Mouse (Mus musculus) embryo, embryonic 11.5 days (tissue): Measurements from ENCODE around the gene Bsx.

ENCODE experiments used
- DNase-seq: peaks from one replicate; pipeline ENCODE4 v3.0.0-alpha.2; 2012; ENCODE audit warnings: low read depth, low spot score

Gene Bsx

GRCm38 (mm10) chr9:40873556-40874470, at the start of gene Bsx:
Gene Bsx (plus strand): TSS chr9:40874127.
- peak; percentile 72 for DNase-seq

DNA sequence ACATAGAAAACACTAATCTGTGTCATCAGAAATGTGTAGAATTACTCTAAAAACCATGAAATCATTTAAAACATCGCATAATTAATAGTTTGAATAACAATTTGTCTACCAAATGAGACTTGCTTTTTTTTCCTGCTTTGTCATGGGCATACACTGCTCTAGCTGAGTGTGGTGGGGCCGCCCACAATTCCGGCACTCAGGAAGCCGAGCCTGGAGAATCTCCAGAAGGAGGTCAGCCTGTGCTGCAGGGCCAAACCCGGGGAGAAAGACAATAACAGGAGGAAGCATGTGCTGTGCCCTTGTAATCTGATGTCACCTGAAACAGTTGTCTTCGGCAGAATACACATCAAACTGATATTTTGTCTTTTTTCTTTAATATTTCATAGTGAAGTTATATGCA, 48.3 kb upstream of the Bsx start:
- no peak for DNase-seq

- no peak for DNase-seq
Measured at GRCm38 (mm10) chr9:40827366-40827765, 46.6 kb upstream of the Bsx start.

DNA sequence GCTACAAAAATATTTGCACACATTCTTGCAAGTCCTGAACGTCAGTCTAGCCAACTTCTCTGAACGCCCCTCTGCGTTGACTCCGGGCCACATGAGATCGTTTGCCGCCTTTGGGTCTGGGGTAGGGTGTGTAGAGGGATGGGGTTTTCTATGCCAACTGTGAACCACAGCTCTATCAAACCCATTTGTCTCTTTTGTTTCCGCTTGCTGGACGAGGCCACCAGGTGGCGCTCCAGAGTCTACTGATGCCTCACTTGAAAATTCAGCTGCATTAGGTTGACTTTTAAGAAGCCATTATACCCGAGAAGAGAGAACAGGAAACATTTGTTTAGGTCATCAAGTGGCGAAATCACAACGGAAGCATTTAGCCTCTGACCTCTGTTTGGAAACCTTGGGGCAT, 39.4 kb upstream of the Bsx start:
- peak; percentile 71 for DNase-seq

DNA sequence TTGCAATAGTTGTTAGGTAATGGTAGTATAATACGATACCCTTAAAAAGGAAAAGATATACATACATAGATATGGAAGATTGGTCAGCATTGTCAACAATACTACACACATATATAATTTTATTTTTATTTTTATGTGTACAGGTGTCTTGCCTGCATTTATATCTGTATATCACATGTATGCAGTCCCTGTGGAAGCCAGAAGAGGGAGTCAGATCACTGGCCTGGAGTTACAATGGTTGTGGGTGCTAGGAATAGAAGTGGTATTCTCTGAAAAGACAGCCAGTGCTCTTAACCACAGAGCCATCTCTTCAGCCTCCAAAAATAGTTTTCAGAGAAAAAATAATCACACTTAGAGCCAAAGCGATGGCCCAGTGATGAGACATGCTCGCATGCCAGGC, 37.2 kb upstream of the Bsx start:
- no peak for DNase-seq

DNA sequence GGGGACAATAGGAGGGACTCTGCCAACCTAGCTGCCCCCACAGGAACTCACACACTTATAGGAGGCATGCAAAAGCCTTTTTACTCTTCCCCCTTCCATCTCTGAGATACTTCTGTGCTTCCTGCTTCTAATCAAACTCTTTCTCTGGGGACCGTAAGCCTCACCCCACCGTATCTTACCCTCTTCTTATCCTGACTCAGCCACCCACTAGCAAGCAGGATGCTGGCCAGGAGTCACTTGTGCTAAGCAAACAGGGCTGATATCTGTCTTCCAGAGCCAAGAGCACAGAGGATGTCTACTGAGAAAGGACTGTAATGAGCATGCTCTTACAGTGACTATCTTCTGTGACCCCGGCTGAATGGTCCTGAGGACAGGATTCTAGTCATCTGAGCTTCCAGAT, 34.3 kb upstream of the Bsx start:
- DNase-seq, result no peak

GRCm38 (mm10) chr9:40851515-40851914, 22.4 kb upstream of the Bsx start:
- no peak for DNase-seq

- DNase-seq, result no peak
Measured at GRCm38 (mm10) chr9:40858461-40859160, 15.3 kb upstream of the Bsx start.

DNA sequence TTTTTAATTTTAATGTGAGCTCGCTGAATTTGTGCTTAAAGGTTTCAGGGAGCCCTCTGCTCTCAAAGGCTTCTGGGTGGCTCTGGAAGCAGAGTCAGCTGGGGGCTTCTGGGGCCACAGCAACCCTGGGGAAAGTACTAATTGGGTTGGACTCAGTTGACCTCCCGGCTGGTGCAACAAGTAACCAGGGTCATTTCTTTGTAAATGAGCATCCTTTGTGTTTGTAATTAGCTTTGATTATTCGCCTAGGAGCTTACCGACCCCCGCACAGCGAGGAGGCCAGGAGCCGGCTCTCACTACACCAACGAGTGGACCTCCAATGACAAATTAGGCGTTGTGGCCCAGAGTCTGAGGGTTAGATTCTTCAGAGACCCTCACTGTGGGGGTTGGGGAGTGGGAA, 14.7 kb upstream of the Bsx start:
- no peak for DNase-seq

DNA sequence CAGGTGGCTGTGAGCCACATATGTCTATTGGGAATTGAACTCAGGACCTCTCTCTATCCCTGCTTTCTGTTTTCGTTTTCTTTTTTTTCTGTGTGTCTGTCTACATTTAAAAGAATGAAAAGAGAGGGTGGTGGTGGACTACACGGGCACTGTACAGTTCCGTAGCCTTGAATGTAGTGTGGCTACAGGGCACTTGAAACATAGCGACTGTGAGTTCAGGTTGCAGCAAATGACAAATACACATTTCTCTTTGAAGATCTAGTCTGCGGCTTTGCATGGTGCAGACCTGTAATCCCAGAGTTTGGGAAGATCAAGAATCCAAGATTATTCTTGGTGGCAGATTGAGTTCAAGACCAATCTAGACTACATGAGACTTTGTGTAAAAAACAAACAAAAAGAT, 3.6 kb upstream of the Bsx start:
- no peak for DNase-seq

DNA sequence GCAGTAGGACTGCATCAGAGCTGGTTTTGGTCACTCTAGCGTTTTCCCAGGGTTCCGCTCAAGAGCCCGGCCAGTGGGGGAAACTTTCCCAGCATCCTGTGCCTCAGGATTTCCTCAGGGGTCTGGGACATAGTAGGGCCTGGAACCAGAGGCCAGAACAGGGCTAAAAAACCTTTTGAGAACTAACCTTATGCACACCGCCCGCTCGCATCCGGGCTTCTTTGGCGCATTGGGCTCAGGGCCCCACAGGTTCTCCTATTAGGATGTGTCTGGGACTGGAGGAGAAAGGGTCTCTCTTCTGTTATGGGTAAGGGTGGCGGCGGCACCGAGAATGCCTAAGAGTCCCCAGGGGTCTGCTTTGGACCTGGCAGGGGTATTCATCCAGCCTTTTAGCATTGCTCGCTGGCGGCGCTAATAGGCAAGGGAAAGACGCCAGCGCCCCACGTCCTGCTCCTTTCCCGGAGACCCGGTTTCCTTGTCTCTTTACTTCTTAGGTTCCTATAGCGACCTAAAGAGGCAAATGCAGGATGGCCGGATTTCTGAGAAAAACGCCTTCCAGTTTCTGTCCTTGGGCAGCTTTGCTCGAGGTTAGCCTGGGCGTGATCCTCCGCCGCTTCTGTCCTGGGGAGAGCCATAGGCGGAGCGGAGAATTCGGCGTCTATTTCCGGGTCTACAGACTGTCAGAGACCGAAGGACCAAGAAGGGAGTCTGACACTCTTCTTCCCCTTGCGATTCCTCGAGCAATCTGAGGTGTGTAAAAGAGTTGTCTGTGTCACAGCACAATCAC, 2.4 kb upstream of the Bsx start:
- no peak for DNase-seq

DNA sequence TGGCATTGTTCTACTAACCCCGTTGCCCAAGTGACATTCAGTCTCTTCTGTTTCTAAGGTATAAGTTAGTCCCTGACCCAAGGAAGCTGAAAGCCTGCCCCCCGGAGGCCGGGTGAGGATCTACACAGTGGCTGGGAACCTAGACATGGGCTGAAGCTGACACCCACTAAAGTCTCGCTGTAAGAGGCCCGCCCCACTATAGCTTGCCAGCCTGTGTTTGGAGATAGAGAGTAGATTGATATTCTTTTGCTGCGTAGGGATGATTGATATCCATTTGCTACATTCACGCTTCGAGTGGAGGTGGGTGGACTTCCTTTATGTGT, 1.8 kb upstream of the Bsx start:
- DNase-seq, result no peak

GRCm38 (mm10) chr9:40874961-40875360, 1.0 kb downstream of the Bsx start:
- no peak for DNase-seq

- no peak for DNase-seq
Measured at GRCm38 (mm10) chr9:40875431-40875830, 1.5 kb downstream of the Bsx start.

DNA sequence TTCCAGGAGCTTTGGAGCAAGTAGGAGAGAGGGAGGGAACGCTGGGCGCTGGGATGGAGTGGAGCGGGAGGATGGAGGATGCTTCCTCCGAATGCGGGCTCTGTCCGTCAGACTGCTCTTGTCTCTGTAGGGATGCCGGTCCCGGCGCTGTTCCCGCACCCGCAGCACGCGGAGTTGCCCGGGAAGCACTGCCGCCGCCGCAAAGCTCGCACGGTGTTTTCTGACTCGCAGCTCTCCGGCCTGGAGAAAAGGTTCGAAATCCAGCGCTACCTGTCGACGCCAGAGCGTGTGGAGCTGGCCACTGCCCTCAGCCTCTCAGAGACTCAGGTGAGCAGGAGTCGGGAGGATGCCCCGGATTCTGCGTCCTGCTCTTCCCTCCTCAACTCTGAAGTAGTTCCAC, 2.2 kb downstream of the Bsx start:
- no peak for DNase-seq

DNA sequence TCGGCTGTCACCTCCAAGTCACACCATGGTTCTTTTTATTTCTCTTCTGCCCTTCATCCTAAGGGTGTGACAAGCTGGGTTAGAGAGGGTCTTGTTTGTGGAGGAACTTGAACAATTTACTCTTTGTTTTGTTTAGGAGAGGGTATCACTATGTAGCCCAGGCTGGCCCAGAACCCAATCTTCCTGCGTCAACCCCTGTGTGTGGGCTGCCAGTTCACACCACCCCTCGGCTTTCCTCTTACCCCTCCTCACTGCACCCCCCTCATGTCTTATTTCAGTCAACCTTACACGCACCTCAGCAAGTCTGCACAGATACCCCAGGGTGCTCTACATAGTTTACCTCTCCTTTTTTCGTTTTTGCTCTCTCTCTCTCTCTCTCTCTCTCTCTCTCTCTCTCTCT, 2.8 kb downstream of the Bsx start:
- DNase-seq, result no peak

DNA sequence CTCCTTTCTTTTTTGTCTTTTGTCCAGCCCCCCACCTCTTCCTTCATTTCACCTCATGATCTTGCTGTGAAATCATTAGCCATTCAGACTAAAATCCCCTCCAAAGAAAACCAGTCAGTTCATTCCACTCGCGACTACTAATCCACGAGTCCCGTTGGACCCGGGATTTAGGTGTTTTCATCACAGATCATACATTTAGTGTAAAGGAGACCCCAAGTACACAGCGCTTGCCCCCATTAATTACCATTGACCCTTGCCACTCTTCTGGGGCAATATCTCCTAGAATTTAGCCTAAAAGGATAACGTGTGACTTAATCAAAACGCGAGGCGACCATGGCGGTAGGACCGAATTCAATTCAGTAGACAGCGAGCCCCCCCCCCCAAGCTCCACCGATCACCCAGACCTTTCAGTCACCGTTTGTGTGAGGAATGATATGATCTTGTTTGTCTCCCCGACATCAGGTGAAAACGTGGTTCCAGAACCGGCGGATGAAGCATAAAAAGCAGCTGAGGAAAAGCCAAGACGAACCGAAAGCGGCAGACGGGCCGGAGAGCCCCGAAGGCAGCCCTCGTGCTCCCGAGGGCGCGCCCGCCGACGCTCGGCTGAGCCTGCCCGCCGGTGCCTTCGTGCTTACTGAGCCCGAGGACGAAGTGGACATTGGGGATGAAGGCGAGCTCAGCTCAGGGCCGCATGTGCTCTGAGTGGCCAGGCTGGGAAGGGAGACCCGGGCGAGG, 3.4 kb downstream of the Bsx start:
- DNase-seq, result no peak

GRCm38 (mm10) chr9:40877881-40878235, 3.9 kb downstream of the Bsx start:
- no peak for DNase-seq

- DNase-seq, result no peak
Measured at GRCm38 (mm10) chr9:40878291-40878945, 4.5 kb downstream of the Bsx start.

DNA sequence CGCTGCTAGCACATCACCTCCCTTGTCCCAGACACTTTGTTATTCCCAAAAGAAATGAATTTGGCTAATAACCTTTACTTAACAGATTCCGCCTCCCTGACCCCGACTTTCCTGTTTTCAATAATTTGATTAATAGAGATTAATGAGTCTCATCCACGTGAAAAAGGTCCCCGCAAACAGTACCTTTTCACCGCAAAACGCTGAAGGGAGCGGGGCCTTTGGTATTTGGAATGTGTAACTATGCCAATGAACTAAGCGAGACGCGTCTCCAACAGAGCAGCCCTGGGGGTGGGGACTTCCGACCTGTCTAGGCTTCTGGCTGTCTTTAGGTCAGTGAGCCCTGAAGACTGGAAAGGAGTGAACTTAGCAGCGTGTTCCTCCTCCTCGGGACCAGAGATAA, 5.1 kb downstream of the Bsx start:
- no peak for DNase-seq

DNA sequence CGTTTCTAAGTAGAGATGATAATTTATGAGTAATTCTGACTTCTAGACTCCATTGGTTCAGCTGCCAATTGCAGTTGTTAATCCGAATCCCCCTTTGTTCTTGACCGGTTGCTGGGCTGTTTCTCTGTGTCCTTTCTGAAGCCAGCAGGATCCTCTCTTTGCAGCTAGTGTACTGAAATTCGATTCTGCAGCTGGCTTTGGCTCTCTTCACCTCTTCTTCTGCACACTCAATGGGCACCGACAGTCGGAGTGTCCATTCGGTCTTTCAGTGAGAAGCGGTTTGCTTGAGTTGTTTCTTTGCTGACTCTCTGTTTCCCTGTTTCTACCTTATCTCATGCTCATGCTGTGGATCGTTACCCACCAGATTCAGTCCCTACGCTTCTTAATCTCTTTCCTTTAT, 11.7 kb downstream of the Bsx start:
- no peak for DNase-seq
